Mouse (Mus musculus): ENCODE data around the gene Sinhcaf. TPM values are rescaled to one million over a fixed set of nuclear protein-coding genes. Genes with fewer than 3 reads are reported as not detected.

Sinhcaf gene
- polyA plus RNA-seq, 1 experiment from 2014 or later: 89.8 TPM

DNA sequence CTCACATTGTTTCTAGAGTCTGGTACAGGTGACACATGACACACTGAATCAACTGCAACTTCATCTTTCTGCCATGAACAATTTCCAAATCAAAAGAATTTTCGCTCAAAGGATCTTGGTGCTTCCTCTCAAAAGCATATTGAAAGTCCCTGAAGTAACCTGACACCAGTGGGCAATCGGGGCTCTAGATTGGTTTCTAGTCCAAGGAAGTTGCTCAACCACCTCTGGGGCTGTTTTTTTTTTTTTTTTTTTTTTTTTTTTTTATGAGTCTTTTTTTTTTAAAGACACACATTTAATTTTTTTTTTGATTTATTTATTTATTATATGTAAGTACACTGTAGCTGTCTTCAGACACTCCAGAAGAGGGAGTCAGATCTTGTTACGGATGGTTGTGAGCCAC is 34.2 kb upstream of the Sinhcaf start:
- no peak overlapping the region for H3K9ac ChIP-seq (replicated peaks; ENCODE audit: low read length)
- 67% methylated on average over 2 of the region's 3 CpGs for WGBS
- no peaks in the 10 kb centered on the region for H3K9me3 ChIP-seq (ENCODE audit: control insufficient read depth, low read length)
- H3K4me2 ChIP-seq (ENCODE audit: low read length): no peak overlapping the region
- H3K36me3 ChIP-seq (ENCODE audit: control insufficient read depth, insufficient read depth, low read length): no peaks in the 10 kb centered on the region
- no peaks in the 10 kb centered on the region for H3K27me3 ChIP-seq (ENCODE audit: control insufficient read depth, insufficient read depth, low read length)
- H3K27ac ChIP-seq (replicated peaks; ENCODE audit: low read depth, low read length): no peak overlapping the region
- no peak for ATAC-seq (ENCODE audit: low FRiP score, low TSS enrichment)
- no peak overlapping the region for H3K4me3 ChIP-seq (replicated peaks; ENCODE audit: low read depth, low read length)
- DNase-seq: no peak
- H3K4me1 ChIP-seq (ENCODE audit: control insufficient read depth, insufficient read depth, low read length): no peaks in the 10 kb centered on the region

DNA sequence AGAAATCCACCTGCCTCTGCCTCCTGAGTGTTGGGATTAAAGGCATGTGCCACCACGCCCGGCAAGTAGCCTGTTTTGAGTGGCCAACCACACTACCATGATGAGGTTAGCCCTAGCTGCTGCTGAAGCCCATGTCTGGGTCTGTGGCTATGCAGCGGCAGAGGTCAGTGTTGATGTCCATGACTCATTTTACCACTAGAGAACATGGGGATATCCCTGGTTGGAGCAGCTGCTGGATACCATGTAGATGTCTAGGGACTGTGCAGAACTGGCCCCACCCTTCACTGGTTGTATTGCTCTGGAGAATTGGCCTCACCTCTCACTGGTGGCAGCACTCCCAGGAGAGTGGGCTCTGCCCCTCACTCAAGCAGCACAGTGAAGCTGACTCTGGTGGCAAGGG is 28.8 kb upstream of the Sinhcaf start:
- Histone ChIP-seq H3K27ac (replicated peaks; ENCODE audit: low read depth, low read length) (no peak overlapping the region), H3K36me3 (ENCODE audit: control insufficient read depth, insufficient read depth, low read length) (no peaks in the 10 kb centered on the region), H3K4me1 (ENCODE audit: control insufficient read depth, insufficient read depth, low read length) (no peaks in the 10 kb centered on the region), H3K4me2 (ENCODE audit: low read length) (no peak overlapping the region), H3K4me3 (replicated peaks; ENCODE audit: low read depth, low read length) (no peak overlapping the region), H3K27me3 (ENCODE audit: control insufficient read depth, insufficient read depth, low read length) (no peaks in the 10 kb centered on the region), H3K9ac (replicated peaks; ENCODE audit: low read length) (no peak overlapping the region), H3K9me3 (ENCODE audit: control insufficient read depth, low read length) (no peaks in the 10 kb centered on the region)
- WGBS: 94% methylated on average over 3 of the region's 3 CpGs
- no peak for DNase-seq
- ATAC-seq (ENCODE audit: low FRiP score, low TSS enrichment): peak; percentile 20; the same call in 1 of the 2 replicates

- Histone ChIP-seq H3K36me3 (ENCODE audit: control insufficient read depth, insufficient read depth, low read length) (no peaks in the 10 kb centered on the region), H3K4me2 (ENCODE audit: low read length) (no peak overlapping the region), H3K9me3 (ENCODE audit: control insufficient read depth, low read length) (no peaks in the 10 kb centered on the region), H3K27me3 (ENCODE audit: control insufficient read depth, insufficient read depth, low read length) (no peaks in the 10 kb centered on the region), H3K27ac (replicated peaks; ENCODE audit: low read depth, low read length) (no peak overlapping the region), H3K4me1 (ENCODE audit: control insufficient read depth, insufficient read depth, low read length) (no peaks in the 10 kb centered on the region), H3K4me3 (replicated peaks; ENCODE audit: low read depth, low read length) (no peak overlapping the region), H3K9ac (replicated peaks; ENCODE audit: low read length) (no peak overlapping the region)
- DNase-seq: no peak
- no peak for ATAC-seq (ENCODE audit: low FRiP score, low TSS enrichment)
- WGBS: 80% methylated on average over 2 of the region's 2 CpGs
These were observed 26.6 kb upstream of the Sinhcaf start for GRCm38 (mm10) chr6:148972891-148973290.

GRCm38 (mm10) chr6:148972059-148972848 is 26.0 kb upstream of the Sinhcaf start:
- Histone ChIP-seq H3K27ac (replicated peaks; ENCODE audit: low read depth, low read length) (no peak overlapping the region), H3K9me3 (ENCODE audit: control insufficient read depth, low read length) (no peaks in the 10 kb centered on the region), H3K4me3 (replicated peaks; ENCODE audit: low read depth, low read length) (no peak overlapping the region), H3K4me2 (ENCODE audit: low read length) (no peak overlapping the region), H3K9ac (replicated peaks; ENCODE audit: low read length) (no peak overlapping the region), H3K27me3 (ENCODE audit: control insufficient read depth, insufficient read depth, low read length) (no peaks in the 10 kb centered on the region), H3K36me3 (ENCODE audit: control insufficient read depth, insufficient read depth, low read length) (no peaks in the 10 kb centered on the region), H3K4me1 (ENCODE audit: control insufficient read depth, insufficient read depth, low read length) (no peaks in the 10 kb centered on the region)
- DNase-seq: no peak
- no peak for ATAC-seq (ENCODE audit: low FRiP score, low TSS enrichment)
- WGBS: 21% methylated on average over 9 of the region's 9 CpGs

DNA sequence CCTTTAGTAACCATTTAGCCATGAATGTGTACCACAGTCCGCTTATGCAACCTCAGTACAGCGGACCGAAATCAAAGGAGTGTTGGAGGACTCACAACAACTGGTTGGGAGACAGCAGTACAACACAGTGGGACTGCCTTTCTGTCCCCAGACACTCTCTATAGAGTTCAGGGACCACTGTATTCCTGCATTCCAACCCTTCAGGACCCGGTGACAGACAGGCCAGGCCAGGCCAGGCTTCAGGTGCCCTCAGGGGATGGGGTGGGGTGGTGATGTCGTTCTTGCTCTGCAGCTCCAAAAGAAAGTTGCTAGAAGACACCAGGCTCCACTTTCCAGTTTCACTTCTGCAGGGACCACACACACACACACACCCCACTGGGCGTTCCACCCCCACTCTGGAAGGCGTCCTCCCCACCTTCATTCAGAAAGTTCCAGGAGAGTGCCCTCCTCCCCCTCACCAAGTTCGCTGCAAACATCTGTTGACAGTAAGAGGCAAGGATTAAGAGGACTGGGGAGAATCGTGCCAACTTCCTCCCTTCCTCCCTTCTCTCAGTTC is 25.2 kb upstream of the Sinhcaf start:
- Histone ChIP-seq H3K9ac (replicated peaks; ENCODE audit: low read length) (no peak overlapping the region), H3K4me3 (replicated peaks; ENCODE audit: low read depth, low read length) (no peak overlapping the region), H3K27me3 (ENCODE audit: control insufficient read depth, insufficient read depth, low read length) (no peaks in the 10 kb centered on the region), H3K36me3 (ENCODE audit: control insufficient read depth, insufficient read depth, low read length) (no peaks in the 10 kb centered on the region), H3K9me3 (ENCODE audit: control insufficient read depth, low read length) (no peaks in the 10 kb centered on the region), H3K4me2 (ENCODE audit: low read length) (no peak overlapping the region), H3K4me1 (ENCODE audit: control insufficient read depth, insufficient read depth, low read length) (no peaks in the 10 kb centered on the region), H3K27ac (replicated peaks; ENCODE audit: low read depth, low read length) (no peak overlapping the region)
- 32% methylated on average over 9 of the region's 9 CpGs for WGBS
- no peak for ATAC-seq (ENCODE audit: low FRiP score, low TSS enrichment)
- no peak for DNase-seq

DNA sequence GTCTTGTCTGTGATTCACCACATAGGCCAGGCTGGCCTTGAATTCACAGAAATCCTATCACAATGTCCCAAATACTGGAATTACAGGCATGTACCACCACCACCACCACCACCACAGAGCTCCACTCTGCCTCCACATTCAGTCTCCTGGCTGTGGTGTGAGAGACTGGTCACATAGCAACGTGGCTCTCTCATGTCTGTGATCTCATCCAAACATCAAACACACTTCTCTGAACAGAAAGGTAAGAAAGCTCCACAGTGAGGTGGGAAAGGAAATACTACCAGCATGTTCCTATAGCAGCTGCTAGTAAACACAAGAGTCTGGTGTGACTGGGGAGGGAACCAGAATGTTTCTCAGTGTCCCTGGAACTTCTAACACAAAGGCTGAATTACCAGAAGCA is 15.0 kb upstream of the Sinhcaf start:
- ATAC-seq (ENCODE audit: low FRiP score, low TSS enrichment): no peak
- no peak overlapping the region for H3K4me3 ChIP-seq (replicated peaks; ENCODE audit: low read depth, low read length)
- H3K27me3 ChIP-seq (ENCODE audit: control insufficient read depth, insufficient read depth, low read length): no peaks in the 10 kb centered on the region
- no peak overlapping the region for H3K27ac ChIP-seq (replicated peaks; ENCODE audit: low read depth, low read length)
- no peaks in the 10 kb centered on the region for H3K36me3 ChIP-seq (ENCODE audit: control insufficient read depth, insufficient read depth, low read length)
- H3K4me2 ChIP-seq (ENCODE audit: low read length): no peak overlapping the region
- WGBS: 48% methylated on average over 1 of the region's 1 CpGs
- H3K9me3 ChIP-seq (ENCODE audit: control insufficient read depth, low read length): no peaks in the 10 kb centered on the region
- no peaks in the 10 kb centered on the region for H3K4me1 ChIP-seq (ENCODE audit: control insufficient read depth, insufficient read depth, low read length)
- DNase-seq: no peak
- no peak overlapping the region for H3K9ac ChIP-seq (replicated peaks; ENCODE audit: low read length)

GRCm38 (mm10) chr6:148959540-148960238 is 13.4 kb upstream of the Sinhcaf start:
- H3K4me1 ChIP-seq (ENCODE audit: control insufficient read depth, insufficient read depth, low read length): no peaks in the 10 kb centered on the region
- H3K4me3 ChIP-seq (replicated peaks; ENCODE audit: low read depth, low read length): no peak overlapping the region
- H3K27me3 ChIP-seq (ENCODE audit: control insufficient read depth, insufficient read depth, low read length): no peaks in the 10 kb centered on the region
- H3K9ac ChIP-seq (replicated peaks; ENCODE audit: low read length): no peak overlapping the region
- no peak overlapping the region for H3K4me2 ChIP-seq (ENCODE audit: low read length)
- H3K9me3 ChIP-seq (ENCODE audit: control insufficient read depth, low read length): no peaks in the 10 kb centered on the region
- ATAC-seq (ENCODE audit: low FRiP score, low TSS enrichment): no peak
- no peak for DNase-seq
- no peak overlapping the region for H3K27ac ChIP-seq (replicated peaks; ENCODE audit: low read depth, low read length)
- no peaks in the 10 kb centered on the region for H3K36me3 ChIP-seq (ENCODE audit: control insufficient read depth, insufficient read depth, low read length)
- WGBS: 80% methylated on average over 4 of the region's 4 CpGs

DNA sequence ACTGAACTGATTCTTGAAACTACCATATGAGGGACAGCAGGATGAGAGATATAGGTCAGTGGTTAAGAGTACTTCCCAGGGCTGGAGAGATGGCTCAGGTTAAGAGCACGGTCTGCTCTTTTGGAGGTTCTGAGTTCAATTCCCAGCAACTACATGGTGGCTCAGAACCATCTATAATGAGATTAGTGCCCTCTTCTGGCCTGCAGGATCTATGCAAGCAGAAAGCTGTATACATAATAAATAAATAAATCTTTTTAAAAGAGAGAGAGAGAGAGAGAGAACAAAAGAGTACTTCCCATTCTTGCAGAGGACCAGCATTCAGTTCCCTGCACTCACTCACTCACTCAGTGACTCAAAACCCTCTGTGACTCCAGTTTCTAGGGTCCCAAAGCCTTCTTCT is 12.4 kb upstream of the Sinhcaf start:
- DNase-seq: no peak
- H3K36me3 ChIP-seq (ENCODE audit: control insufficient read depth, insufficient read depth, low read length): no peaks in the 10 kb centered on the region
- no peaks in the 10 kb centered on the region for H3K4me1 ChIP-seq (ENCODE audit: control insufficient read depth, insufficient read depth, low read length)
- no peak overlapping the region for H3K27ac ChIP-seq (replicated peaks; ENCODE audit: low read depth, low read length)
- no peaks in the 10 kb centered on the region for H3K27me3 ChIP-seq (ENCODE audit: control insufficient read depth, insufficient read depth, low read length)
- no peak overlapping the region for H3K4me2 ChIP-seq (ENCODE audit: low read length)
- no peak for ATAC-seq (ENCODE audit: low FRiP score, low TSS enrichment)
- 90% methylated on average over 1 of the region's 1 CpGs for WGBS
- H3K4me3 ChIP-seq (replicated peaks; ENCODE audit: low read depth, low read length): no peak overlapping the region
- H3K9ac ChIP-seq (replicated peaks; ENCODE audit: low read length): no peak overlapping the region
- H3K9me3 ChIP-seq (ENCODE audit: control insufficient read depth, low read length): no peaks in the 10 kb centered on the region

GRCm38 (mm10) chr6:148957046-148957445 is 10.8 kb upstream of the Sinhcaf start:
- Histone ChIP-seq H3K9me3 (ENCODE audit: control insufficient read depth, low read length) (no peaks in the 10 kb centered on the region), H3K4me3 (replicated peaks; ENCODE audit: low read depth, low read length) (no peak overlapping the region), H3K36me3 (ENCODE audit: control insufficient read depth, insufficient read depth, low read length) (no peaks in the 10 kb centered on the region), H3K27me3 (ENCODE audit: control insufficient read depth, insufficient read depth, low read length) (no peaks in the 10 kb centered on the region), H3K4me1 (ENCODE audit: control insufficient read depth, insufficient read depth, low read length) (no peaks in the 10 kb centered on the region), H3K4me2 (ENCODE audit: low read length) (no peak overlapping the region), H3K9ac (replicated peaks; ENCODE audit: low read length) (no peak overlapping the region), H3K27ac (replicated peaks; ENCODE audit: low read depth, low read length) (no peak overlapping the region)
- ATAC-seq (ENCODE audit: low FRiP score, low TSS enrichment): no peak
- no peak for DNase-seq
- WGBS: 66% methylated on average over 3 of the region's 3 CpGs
